Mouse (Mus musculus) adrenal gland, postnatal 10 days (tissue): ENCODE data around the gene Abcf1. TPM values are rescaled to one million over a fixed set of nuclear protein-coding genes. Genes with fewer than 3 reads are reported as not detected.
A peak's percentile ranks its signal among the peaks of the same experiment; 100 is the strongest.
"Not testable (repeated sequence)": the region's sequence is repeated elsewhere in the genome, so short reads cannot be mapped to it uniquely, and the experiment has no call there.

ENCODE experiments used
- DNase-seq: peaks from one replicate; pipeline ENCODE4 v3.0.0; 2021; ENCODE audit warnings: mixed read lengths
- total RNA-seq, 2 experiments: library from RNA; stranded (reverse); gene quantifications; 2 replicates each; pipeline ENCODE4 v1.2.3; 2021

The Abcf1 gene
- total RNA-seq, 2 experiments from 2014 or later = 72.7 to 78.3 TPM

- peak; percentile 93 for DNase-seq
These were observed 10.1 kb upstream of the Abcf1 start, which contains the start of the genes Gnl1 and Prr3 for GRCm38 (mm10) chr17:35979401-35980362. Gnl1 (plus strand) TSS chr17:35979851. Prr3 (minus strand) TSS chr17:35980236.

GRCm38 (mm10) chr17:35978811-35979400, 9.3 kb upstream of the Abcf1 start:
- no peak for DNase-seq

- no peak for DNase-seq
These were observed 2.6 kb upstream of the Abcf1 start for GRCm38 (mm10) chr17:35972131-35972530.

GRCm38 (mm10) chr17:35967621-35968020, 1.9 kb downstream of the Abcf1 start:
- no peak for DNase-seq

- DNase-seq = no peak
These were observed 6.3 kb downstream of the Abcf1 start for GRCm38 (mm10) chr17:35963279-35963678.

- no peak for DNase-seq
These were observed 10.9 kb downstream of the Abcf1 start for GRCm38 (mm10) chr17:35958533-35959223.

DNA sequence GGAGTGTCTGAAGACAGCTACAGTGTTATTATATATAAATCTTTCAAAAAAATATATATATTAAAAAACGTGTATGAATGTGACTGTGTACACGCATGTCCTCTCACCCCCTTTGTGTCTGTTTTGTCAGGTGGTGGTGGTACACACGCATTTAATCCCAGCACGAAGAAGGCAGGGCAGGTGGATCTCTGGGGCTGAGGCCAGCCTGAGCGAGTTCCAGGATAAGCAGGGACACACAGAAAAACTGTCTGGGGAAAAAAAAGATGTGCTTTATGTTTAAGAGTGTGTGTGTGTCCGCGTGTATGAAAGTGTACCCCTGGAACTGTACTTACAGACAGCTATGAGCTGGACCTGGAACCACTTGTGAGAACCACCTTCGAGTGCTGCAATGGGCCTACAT, 14.9 kb downstream of the Abcf1 start:
- DNase-seq = no peak

- DNase-seq = not testable (repeated sequence)
These were observed 17.0 kb downstream of the Abcf1 start for GRCm38 (mm10) chr17:35952559-35952958.

GRCm38 (mm10) chr17:35950946-35951345, 18.6 kb downstream of the Abcf1 start:
- DNase-seq = not testable (repeated sequence)

DNA sequence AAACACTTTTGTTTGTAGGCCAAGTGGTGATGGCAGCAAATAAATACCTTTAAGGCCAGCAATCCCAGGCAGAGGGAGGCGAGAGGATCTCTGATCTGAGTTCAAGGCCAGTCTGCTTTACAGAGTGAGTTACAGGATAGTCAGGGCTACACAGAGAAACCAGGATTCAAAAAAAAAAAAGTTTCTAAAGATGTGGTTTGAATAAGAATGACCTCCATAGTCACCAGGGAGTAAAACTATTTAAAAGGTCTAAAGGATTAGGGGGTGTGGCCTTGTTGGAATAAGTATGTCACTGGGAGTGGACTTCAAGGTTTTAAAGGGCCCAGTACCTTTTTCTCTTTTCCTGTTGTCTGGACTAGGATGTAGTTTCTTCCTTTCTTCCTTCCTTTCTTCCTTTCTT, 29.6 kb downstream of the Abcf1 start:
- no peak for DNase-seq

GRCm38 (mm10) chr17:35939108-35939507, 30.5 kb downstream of the Abcf1 start:
- DNase-seq = no peak

DNA sequence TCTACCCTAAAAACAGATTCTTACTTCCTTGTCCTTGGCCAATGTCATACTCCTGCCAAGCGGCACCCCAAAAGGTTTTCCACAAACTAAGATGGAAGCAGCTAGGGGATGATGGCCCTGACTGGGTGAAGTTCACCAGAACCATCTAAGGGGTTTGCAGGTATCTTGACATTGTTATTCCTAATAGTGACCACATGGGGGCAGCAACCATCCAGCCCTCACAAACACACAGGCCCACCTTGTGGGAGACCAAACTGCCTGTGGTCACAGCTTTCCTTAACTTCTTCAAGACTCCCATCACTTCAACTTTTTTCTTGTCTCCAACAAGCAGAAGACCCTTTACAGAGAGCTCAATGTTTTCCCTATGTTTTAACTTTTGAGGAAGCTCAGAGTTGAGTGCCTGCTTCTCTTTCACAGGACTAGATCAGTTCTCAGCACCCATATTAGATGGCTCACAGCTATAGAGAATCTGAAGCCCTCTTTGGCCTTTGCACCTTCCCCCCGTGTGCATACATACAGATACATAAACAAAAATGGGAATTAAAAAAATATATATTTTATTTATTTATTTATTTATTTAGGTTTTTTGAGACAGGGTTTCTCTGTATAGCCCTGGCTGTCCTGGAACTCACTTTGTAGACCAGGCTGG, 31.7 kb downstream of the Abcf1 start:
- DNase-seq = peak; percentile 53

GRCm38 (mm10) chr17:35935763-35936162, 33.8 kb downstream of the Abcf1 start:
- not testable (repeated sequence) for DNase-seq

DNA sequence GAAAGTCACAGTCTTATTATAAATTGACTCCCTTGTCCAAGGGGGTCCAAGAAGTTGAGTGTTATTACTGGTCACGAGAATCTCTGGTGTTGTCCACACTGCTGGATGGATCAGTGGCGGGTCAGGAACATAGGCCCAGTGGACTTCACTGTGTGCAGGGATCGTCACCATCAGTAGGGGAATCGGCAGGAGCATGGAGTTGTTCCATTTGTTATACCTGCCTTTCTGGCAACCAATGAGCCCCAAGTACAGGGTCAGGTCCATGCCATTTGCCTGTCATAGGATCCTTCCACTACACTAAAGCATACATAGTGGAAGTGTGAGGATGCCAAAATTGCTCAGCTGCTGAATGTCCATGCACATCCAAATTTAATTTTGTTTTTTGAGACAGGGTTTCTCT, 37.0 kb downstream of the Abcf1 start:
- no peak for DNase-seq

GRCm38 (mm10) chr17:35930627-35931026, 38.9 kb downstream of the Abcf1 start:
- DNase-seq = no peak

- no peak for DNase-seq
These were observed 40.0 kb downstream of the Abcf1 start for GRCm38 (mm10) chr17:35929534-35929933.

GRCm38 (mm10) chr17:35927471-35927870, 42.1 kb downstream of the Abcf1 start:
- no peak for DNase-seq

DNA sequence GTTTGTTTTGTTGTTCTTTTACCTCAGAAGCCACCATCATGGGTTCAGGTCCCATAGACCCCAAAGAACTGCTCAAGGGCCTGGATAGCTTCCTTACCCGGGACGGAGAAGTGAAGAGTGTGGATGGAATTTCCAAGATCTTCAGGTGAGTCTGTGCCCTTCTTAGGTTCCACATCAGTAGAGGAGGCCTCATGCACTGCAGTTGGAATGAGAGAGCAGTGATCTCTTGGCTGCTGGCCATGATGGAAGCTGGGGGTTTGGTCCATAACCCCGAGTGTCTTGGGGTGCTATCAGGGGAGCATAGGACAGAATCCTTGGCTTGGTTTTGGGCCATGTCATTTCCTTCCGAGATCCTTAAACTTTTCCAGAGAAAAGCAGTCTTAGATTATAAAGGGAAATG, 46.3 kb downstream of the Abcf1 start:
- DNase-seq = no peak

DNA sequence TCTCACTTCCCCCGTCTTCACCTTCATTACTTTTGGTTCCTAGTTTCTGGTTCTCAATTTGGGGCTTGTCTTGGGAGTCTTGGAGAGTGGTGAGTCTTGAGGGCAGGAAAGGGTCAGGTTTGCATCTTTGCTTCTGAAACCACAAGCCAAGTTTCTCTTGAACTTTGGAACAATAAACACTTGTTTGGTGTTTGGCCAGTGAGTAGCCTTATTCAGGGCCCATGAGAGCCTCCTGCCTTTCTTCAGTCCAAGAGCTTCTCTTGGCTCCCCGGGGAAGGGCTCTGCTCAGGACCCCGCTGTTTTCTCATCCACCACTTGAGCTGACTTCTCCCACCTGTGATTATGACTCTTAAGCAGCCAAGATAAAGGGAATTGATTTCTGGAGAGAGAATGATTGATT, 47.0 kb downstream of the Abcf1 start:
- no peak for DNase-seq

DNA sequence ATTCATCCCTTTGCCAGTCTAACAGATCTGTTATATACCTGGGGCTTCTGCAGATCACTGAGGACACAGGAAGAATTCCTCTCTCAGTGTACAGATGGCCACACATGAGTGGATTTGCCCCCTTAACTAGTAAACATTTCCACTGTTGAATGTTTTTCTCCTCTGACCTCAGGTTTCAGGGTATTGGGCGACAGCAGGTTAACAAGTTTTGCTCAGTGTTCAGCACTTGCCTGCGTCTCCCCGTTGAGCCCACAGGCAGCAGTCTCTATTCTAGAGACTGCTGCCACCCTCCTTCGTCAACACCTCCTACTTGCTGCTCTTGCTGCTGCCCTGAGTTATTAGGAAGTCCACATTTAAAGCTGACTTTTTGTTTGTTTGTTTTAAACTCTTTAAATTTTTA, 47.9 kb downstream of the Abcf1 start:
- no peak for DNase-seq

GRCm38 (mm10) chr17:35920862-35921562, 48.5 kb downstream of the Abcf1 start:
- DNase-seq = peak; percentile 50

DNA sequence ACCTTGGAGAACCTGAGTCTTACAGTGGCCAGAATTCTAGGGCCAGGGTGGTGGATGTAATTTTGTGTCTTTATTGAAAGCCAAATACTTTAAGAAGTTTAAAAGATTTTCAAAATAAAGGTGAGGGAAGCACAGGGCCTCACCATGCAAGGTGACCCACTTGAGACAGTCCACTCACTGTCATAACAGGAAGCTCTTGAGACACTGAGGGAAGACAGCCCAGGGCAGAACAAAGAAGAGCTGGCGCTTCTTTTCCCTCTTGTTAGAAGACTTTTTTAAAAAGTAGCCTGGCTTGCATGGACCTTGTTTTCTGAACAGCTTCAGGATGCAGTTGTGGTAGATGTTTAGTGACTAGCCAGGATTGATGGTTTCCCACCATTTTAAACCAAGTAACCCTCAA, 49.2 kb downstream of the Abcf1 start:
- DNase-seq = no peak
